Mouse (Mus musculus): ENCODE measurements around the gene Bhmt2. TPM values are rescaled to one million over a fixed set of nuclear protein-coding genes. Genes with fewer than 3 reads are reported as not detected.

Gene Bhmt2
- polyA plus RNA-seq (2014; fragmentation: Nextera tagmentation; extraction: Ambion mirVana) = not detected in 2 replicates

DNA sequence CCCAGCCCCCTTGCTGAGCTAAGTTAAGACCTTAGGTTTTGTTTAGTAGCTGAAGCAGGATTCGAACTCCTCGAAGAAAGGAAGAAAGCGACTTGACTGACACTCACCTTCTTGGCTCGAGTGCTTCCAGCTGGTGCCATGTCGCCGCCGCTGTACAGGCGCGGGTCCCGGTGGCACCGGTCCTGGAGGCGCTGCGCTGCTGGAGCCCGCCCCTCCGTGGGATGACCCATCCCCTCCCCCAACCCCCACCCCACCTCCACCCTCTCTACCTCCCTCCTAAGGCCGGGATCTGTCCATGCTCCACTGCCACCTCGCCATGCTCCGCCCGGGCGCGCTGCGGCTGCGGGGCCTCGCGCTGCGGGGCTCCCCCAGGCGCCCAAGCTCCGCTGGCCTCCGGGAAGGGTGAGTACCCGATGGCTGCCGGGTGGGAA is at the start of gene Bhmt2, which contains the start of gene Dmgdh:
Gene Bhmt2 (minus strand): TSS at position 172 of the 431 bp plus-strand sequence.
Gene Dmgdh (plus strand): TSS at position 303 of the 431 bp plus-strand sequence.
- Histone ChIP-seq H3K9me3 (ENCODE audit: control insufficient read depth, low read length) (no peaks in the 10 kb centered on the region), H3K36me3 (replicated peaks; ENCODE audit: control insufficient read depth, insufficient read depth) (no peaks in the 10 kb centered on the region), H3K9ac (no peak within 1 kb of the TSS), H3K4me1 (replicated peaks; ENCODE audit: control insufficient read depth, insufficient read depth, low read length) (no peaks in the 10 kb centered on the region), H3K27ac (no peak within 1 kb of the TSS), H3K4me2 (replicated peaks) (0 out of 2 replicates have a peak within 1 kb of the TSS, but pooled peaks have one; percentile 11), H3K4me3 (replicated peaks; ENCODE audit: low read length) (no peak within 1 kb of the TSS), H3K27me3 (ENCODE audit: control insufficient read depth, insufficient read depth, low read length) (peaks cover 10% of the 10 kb centered on the region; the same call in 1 of the 2 replicates)
- ATAC-seq (ENCODE audit: low FRiP score) = no peak
- WGBS = 11% methylated on average over 31 of the region's 31 CpGs
- no peak for DNase-seq (ENCODE audit: low spot score)

DNA sequence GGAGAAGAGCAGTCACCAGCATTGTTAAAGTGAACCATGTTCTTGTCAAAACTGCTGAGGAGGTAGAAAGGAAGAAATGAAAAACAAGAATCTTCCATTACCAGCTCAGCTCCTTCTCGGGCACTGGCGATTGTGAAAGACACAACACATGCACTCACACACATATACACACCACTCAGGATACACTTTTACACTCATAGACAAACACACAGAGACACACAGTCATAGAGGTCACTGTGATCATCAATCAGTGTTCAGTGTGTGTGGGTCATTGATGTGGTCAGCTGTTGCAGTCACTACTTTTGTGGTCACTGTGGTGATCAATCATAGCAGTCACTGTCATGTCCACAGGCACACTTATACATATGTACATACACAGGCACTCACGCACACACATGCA is 49.4 kb upstream of the Bhmt2 start:
- H3K9me3 ChIP-seq (ENCODE audit: control insufficient read depth, low read length) = no peaks in the 10 kb centered on the region
- H3K4me1 ChIP-seq (replicated peaks; ENCODE audit: control insufficient read depth, insufficient read depth, low read length) = no peaks in the 10 kb centered on the region
- DNase-seq (ENCODE audit: low spot score) (no peak), ATAC-seq (ENCODE audit: low FRiP score) (no peak)
- H3K27ac ChIP-seq = no peak overlapping the region
- H3K4me2 ChIP-seq (replicated peaks) = no peak overlapping the region
- H3K4me3 ChIP-seq (replicated peaks; ENCODE audit: low read length) = no peak overlapping the region
- no peak overlapping the region for H3K9ac ChIP-seq
- 89% methylated on average over 3 of the region's 3 CpGs for WGBS
- H3K36me3 ChIP-seq (replicated peaks; ENCODE audit: control insufficient read depth, insufficient read depth) = no peaks in the 10 kb centered on the region
- H3K27me3 ChIP-seq (ENCODE audit: control insufficient read depth, insufficient read depth, low read length) = no peaks in the 10 kb centered on the region

DNA sequence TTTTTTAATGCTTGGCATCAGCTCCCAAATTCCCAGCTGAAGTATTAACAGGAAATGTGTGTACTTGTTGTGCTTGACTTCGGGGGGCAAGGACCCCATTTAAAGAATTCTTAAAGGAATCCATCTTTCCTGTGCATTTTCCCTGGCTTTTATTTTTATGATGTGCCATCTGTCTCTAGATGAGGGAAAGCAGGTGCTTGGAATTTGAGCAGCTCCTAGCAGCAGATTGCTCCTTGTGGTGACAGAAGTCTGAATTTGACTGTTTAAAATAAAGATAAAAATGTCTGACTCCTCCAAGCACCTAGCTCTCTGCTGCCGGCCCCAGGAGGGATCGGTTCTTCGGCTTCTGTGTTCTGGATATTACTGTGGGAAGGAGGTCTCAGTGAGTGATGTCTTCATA is 47.8 kb upstream of the Bhmt2 start:
- ATAC-seq (ENCODE audit: low FRiP score) = no peak
- 86% methylated on average over 4 of the region's 4 CpGs for WGBS
- H3K9ac ChIP-seq = no peak overlapping the region
- no peaks in the 10 kb centered on the region for H3K4me1 ChIP-seq (replicated peaks; ENCODE audit: control insufficient read depth, insufficient read depth, low read length)
- DNase-seq (ENCODE audit: low spot score) = no peak
- H3K4me2 ChIP-seq (replicated peaks) = no peak overlapping the region
- H3K36me3 ChIP-seq (replicated peaks; ENCODE audit: control insufficient read depth, insufficient read depth) = no peaks in the 10 kb centered on the region
- H3K27me3 ChIP-seq (ENCODE audit: control insufficient read depth, insufficient read depth, low read length) = no peaks in the 10 kb centered on the region
- H3K9me3 ChIP-seq (ENCODE audit: control insufficient read depth, low read length) = no peaks in the 10 kb centered on the region
- H3K4me3 ChIP-seq (replicated peaks; ENCODE audit: low read length) = no peak overlapping the region
- no peak overlapping the region for H3K27ac ChIP-seq

DNA sequence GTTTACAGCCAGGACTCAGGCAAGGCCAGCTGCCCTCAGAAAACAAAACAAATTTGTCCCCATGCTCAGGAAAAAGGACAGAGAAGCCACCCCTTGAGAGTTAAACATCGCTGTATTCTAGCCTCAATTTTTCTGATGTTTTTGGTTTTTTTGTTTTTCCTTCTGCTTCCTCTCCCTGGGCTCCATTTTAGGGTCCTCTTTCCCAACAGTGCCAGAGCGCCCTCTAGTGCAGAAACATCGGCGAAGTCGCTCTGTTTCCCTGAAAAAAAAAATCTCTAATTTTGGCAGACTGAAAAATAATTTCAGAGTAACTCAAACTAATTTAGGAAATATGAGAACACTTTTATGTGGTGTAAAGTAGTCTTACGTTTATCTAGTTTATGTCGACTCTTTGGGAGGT is 44.8 kb upstream of the Bhmt2 start:
- Histone ChIP-seq H3K4me2 (replicated peaks) (peak overlapping the region; percentile 34), H3K4me1 (replicated peaks; ENCODE audit: control insufficient read depth, insufficient read depth, low read length) (no peaks in the 10 kb centered on the region), H3K4me3 (replicated peaks; ENCODE audit: low read length) (no peak overlapping the region), H3K36me3 (replicated peaks; ENCODE audit: control insufficient read depth, insufficient read depth) (no peaks in the 10 kb centered on the region), H3K27ac (no peak overlapping the region), H3K9ac (no peak overlapping the region), H3K9me3 (ENCODE audit: control insufficient read depth, low read length) (no peaks in the 10 kb centered on the region), H3K27me3 (ENCODE audit: control insufficient read depth, insufficient read depth, low read length) (no peaks in the 10 kb centered on the region)
- peak; percentile 86 for DNase-seq (ENCODE audit: low spot score)
- 5% methylated on average over 7 of the region's 7 CpGs for WGBS
- no peak for ATAC-seq (ENCODE audit: low FRiP score)

DNA sequence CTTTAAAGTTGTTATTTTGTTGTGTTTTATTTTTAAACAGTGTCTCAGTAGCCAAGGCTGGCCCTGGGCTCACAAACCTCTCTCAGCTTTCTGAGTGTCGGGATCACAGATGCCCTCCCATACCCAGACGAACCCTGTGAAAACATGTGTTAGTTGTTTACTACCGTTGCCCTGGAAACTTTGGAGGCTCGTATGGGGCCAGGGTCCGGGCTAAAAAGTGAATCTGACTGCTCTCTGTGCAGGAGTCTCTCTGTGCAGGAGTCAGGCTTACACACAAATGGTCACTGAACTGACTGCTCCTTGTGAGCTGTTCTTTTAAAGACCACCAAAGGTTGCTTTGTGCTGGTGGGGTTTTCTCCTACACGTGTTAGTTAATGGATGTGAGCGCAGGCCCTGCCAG is 43.0 kb upstream of the Bhmt2 start:
- H3K9ac ChIP-seq = no peak overlapping the region
- DNase-seq (ENCODE audit: low spot score) (no peak), ATAC-seq (ENCODE audit: low FRiP score) (no peak)
- no peaks in the 10 kb centered on the region for H3K27me3 ChIP-seq (ENCODE audit: control insufficient read depth, insufficient read depth, low read length)
- no peak overlapping the region for H3K27ac ChIP-seq
- H3K36me3 ChIP-seq (replicated peaks; ENCODE audit: control insufficient read depth, insufficient read depth) = no peaks in the 10 kb centered on the region
- no peaks in the 10 kb centered on the region for H3K4me1 ChIP-seq (replicated peaks; ENCODE audit: control insufficient read depth, insufficient read depth, low read length)
- WGBS = 47% methylated on average over 7 of the region's 7 CpGs
- H3K9me3 ChIP-seq (ENCODE audit: control insufficient read depth, low read length) = no peaks in the 10 kb centered on the region
- H3K4me3 ChIP-seq (replicated peaks; ENCODE audit: low read length) = no peak overlapping the region
- no peak overlapping the region for H3K4me2 ChIP-seq (replicated peaks)

DNA sequence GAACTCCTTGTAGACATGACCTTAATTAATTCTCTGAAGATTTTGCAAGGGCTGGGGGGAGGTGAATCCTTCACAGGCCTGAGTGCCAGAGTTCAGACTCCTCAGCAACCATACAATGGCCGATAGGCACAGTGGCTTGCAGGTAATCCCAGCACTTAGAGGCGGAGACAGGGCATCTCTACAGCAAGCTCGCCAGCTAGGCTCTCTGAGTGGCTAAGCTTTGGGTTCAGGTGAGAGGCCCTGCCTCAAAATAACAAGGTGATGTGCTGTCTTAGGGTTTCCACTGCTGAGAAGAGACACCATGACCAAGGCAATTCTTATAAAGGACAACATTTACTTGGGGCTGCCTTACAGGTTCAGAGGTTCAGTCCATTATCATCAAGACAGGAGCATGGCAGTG is 39.7 kb upstream of the Bhmt2 start:
- WGBS = 83% methylated on average over 3 of the region's 3 CpGs
- Histone ChIP-seq H3K9me3 (ENCODE audit: control insufficient read depth, low read length) (no peaks in the 10 kb centered on the region), H3K4me1 (replicated peaks; ENCODE audit: control insufficient read depth, insufficient read depth, low read length) (no peaks in the 10 kb centered on the region), H3K9ac (no peak overlapping the region), H3K36me3 (replicated peaks; ENCODE audit: control insufficient read depth, insufficient read depth) (no peaks in the 10 kb centered on the region), H3K27ac (no peak overlapping the region), H3K4me2 (replicated peaks) (no peak overlapping the region), H3K4me3 (replicated peaks; ENCODE audit: low read length) (no peak overlapping the region), H3K27me3 (ENCODE audit: control insufficient read depth, insufficient read depth, low read length) (no peaks in the 10 kb centered on the region)
- ATAC-seq (ENCODE audit: low FRiP score) (no peak), DNase-seq (ENCODE audit: low spot score) (no peak)

DNA sequence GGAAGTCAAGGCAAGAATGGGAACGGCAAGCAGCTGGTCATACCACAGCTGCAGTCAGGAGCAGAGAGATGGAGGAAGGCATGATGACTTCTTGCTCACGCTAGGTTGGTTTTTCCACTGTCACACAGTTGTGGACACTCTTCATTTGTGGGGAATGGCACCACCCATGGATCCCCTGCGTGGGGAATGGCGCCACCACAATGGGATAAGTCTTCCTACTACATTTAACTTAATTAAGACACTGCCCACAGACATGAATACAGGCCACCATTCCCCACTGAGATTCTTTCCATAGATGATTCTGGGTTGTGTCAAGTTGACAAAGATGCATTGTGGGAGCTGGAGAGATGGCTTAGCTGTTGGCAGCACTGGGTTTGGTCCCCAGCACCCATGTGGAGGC is 38.3 kb upstream of the Bhmt2 start:
- Histone ChIP-seq H3K9ac (no peak overlapping the region), H3K36me3 (replicated peaks; ENCODE audit: control insufficient read depth, insufficient read depth) (no peaks in the 10 kb centered on the region), H3K4me2 (replicated peaks) (no peak overlapping the region), H3K27ac (no peak overlapping the region), H3K4me3 (replicated peaks; ENCODE audit: low read length) (no peak overlapping the region), H3K9me3 (ENCODE audit: control insufficient read depth, low read length) (no peaks in the 10 kb centered on the region), H3K27me3 (ENCODE audit: control insufficient read depth, insufficient read depth, low read length) (no peaks in the 10 kb centered on the region), H3K4me1 (replicated peaks; ENCODE audit: control insufficient read depth, insufficient read depth, low read length) (no peaks in the 10 kb centered on the region)
- no peak for ATAC-seq (ENCODE audit: low FRiP score)
- DNase-seq (ENCODE audit: low spot score) = no peak
- 88% methylated on average over 4 of the region's 4 CpGs for WGBS

DNA sequence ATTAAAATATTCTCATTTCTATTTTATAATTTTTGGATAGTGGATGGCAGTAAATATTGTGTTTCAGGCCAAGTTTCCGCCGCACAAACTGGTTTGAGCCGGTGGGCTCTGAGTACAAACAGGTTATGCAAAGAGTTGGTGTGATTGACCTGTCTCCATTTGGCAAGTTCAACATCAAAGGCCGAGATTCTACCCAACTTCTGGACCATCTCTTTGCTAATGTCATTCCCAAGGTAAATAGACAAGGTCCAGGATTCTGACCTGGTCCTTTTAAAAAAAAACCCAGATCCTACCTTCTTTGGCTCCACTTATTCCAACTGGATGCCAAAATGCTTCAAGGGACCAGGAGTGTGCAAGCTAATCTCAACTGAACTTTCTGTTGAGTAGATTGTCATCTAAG is 37.1 kb upstream of the Bhmt2 start:
- no peak overlapping the region for H3K27ac ChIP-seq
- ATAC-seq (ENCODE audit: low FRiP score) (no peak), DNase-seq (ENCODE audit: low spot score) (no peak)
- 93% methylated on average over 4 of the region's 4 CpGs for WGBS
- H3K4me1 ChIP-seq (replicated peaks; ENCODE audit: control insufficient read depth, insufficient read depth, low read length) = no peaks in the 10 kb centered on the region
- H3K27me3 ChIP-seq (ENCODE audit: control insufficient read depth, insufficient read depth, low read length) = no peaks in the 10 kb centered on the region
- H3K4me3 ChIP-seq (replicated peaks; ENCODE audit: low read length) = no peak overlapping the region
- no peak overlapping the region for H3K9ac ChIP-seq
- no peaks in the 10 kb centered on the region for H3K36me3 ChIP-seq (replicated peaks; ENCODE audit: control insufficient read depth, insufficient read depth)
- H3K9me3 ChIP-seq (ENCODE audit: control insufficient read depth, low read length) = no peaks in the 10 kb centered on the region
- no peak overlapping the region for H3K4me2 ChIP-seq (replicated peaks)

DNA sequence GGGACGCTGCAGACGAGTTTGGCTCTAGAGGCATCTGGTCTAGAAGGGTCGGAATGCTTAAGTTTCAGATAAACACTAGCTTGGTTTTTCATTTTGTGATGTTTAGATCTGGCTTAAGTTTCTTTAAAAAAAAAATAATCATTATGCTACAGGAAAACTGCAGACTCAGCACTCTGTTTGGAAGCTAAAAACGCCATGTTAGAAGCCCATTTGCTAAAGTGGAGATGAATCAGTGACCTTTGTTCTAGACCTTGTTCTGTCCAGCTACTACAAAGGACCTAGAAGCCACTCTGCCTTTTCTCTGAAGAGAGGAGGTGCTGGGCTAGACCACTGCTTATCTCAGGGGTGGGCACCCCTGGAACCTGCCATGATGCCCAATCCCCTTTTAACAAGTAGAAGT is 36.2 kb upstream of the Bhmt2 start:
- H3K9me3 ChIP-seq (ENCODE audit: control insufficient read depth, low read length) = no peaks in the 10 kb centered on the region
- no peak overlapping the region for H3K4me2 ChIP-seq (replicated peaks)
- no peaks in the 10 kb centered on the region for H3K36me3 ChIP-seq (replicated peaks; ENCODE audit: control insufficient read depth, insufficient read depth)
- no peak overlapping the region for H3K27ac ChIP-seq
- no peaks in the 10 kb centered on the region for H3K4me1 ChIP-seq (replicated peaks; ENCODE audit: control insufficient read depth, insufficient read depth, low read length)
- H3K27me3 ChIP-seq (ENCODE audit: control insufficient read depth, insufficient read depth, low read length) = no peaks in the 10 kb centered on the region
- no peak overlapping the region for H3K9ac ChIP-seq
- ATAC-seq (ENCODE audit: low FRiP score) (no peak), DNase-seq (ENCODE audit: low spot score) (no peak)
- 92% methylated on average over 4 of the region's 4 CpGs for WGBS
- H3K4me3 ChIP-seq (replicated peaks; ENCODE audit: low read length) = no peak overlapping the region

DNA sequence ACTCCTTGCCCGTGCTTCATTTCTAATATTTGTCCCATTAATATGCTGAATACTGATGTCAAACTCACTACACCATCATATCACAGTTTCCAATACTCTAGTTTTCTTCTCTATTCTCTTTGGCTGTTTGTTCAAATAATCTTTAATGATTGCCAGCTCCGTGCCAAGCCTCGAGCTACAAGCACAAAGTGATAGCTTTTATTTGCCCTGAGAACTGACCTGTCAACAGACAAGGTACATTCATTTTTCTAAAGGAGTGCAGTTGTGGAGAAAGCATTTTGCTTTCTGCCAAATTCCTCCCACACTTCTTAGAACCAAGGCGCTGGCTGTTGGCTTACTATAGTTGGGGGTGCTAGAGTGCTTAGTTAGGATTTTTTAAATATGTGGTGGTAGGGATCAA is 33.2 kb upstream of the Bhmt2 start:
- DNase-seq (ENCODE audit: low spot score) (no peak), ATAC-seq (ENCODE audit: low FRiP score) (no peak)
- no peaks in the 10 kb centered on the region for H3K4me1 ChIP-seq (replicated peaks; ENCODE audit: control insufficient read depth, insufficient read depth, low read length)
- H3K9ac ChIP-seq = no peak overlapping the region
- H3K9me3 ChIP-seq (ENCODE audit: control insufficient read depth, low read length) = no peaks in the 10 kb centered on the region
- no peaks in the 10 kb centered on the region for H3K36me3 ChIP-seq (replicated peaks; ENCODE audit: control insufficient read depth, insufficient read depth)
- H3K4me3 ChIP-seq (replicated peaks; ENCODE audit: low read length) = no peak overlapping the region
- H3K4me2 ChIP-seq (replicated peaks) = no peak overlapping the region
- H3K27ac ChIP-seq = no peak overlapping the region
- no peaks in the 10 kb centered on the region for H3K27me3 ChIP-seq (ENCODE audit: control insufficient read depth, insufficient read depth, low read length)
- 82% methylated on average over 4 of the region's 4 CpGs for WGBS

All from hindbrain, embryonic 14.5 days (tissue).